Mouse (Mus musculus) ES-CJ7 (cell line): Measurements from ENCODE around the gene Tmem127.
"Not testable (repeated sequence)": the region's sequence is repeated elsewhere in the genome, so short reads cannot be mapped to it uniquely, and the experiment has no call there.

Experiments used
- DNase-seq: peaks from one replicate; pipeline ENCODE4 v3.0.0; 2011; ENCODE audit warnings: low read depth, low spot score

The Tmem127 gene

GRCm38 (mm10) chr2:127247592-127248333, at the start of gene Tmem127, which contains the start of gene Ciao1:
TSS of gene Tmem127 (plus strand) at chr2:127247908.
TSS of gene Ciao1 (minus strand) at chr2:127247816.
- DNase-seq = peak; percentile 99

GRCm38 (mm10) chr2:127204932-127205331, 42.8 kb upstream of the Tmem127 start:
- peak; percentile 58 for DNase-seq

GRCm38 (mm10) chr2:127205936-127206335, 41.8 kb upstream of the Tmem127 start:
- not testable (repeated sequence) for DNase-seq

- DNase-seq = no peak
Observed at GRCm38 (mm10) chr2:127206916-127207315, 40.8 kb upstream of the Tmem127 start.

GRCm38 (mm10) chr2:127207547-127208451, 39.9 kb upstream of the Tmem127 start, which contains the start of the genes 1810024B03Rik and Snrnp200:
TSS of gene 1810024B03Rik (minus strand) at chr2:127208280.
TSS of gene Snrnp200 (plus strand) at chr2:127208386.
- DNase-seq = peak; percentile 99

GRCm38 (mm10) chr2:127208452-127208769, 39.3 kb upstream of the Tmem127 start:
- DNase-seq = no peak

- DNase-seq = no peak
Observed at GRCm38 (mm10) chr2:127210701-127211100, 37.0 kb upstream of the Tmem127 start.

GRCm38 (mm10) chr2:127217746-127218145, 30.0 kb upstream of the Tmem127 start:
- DNase-seq = no peak

GRCm38 (mm10) chr2:127225261-127225660, 22.4 kb upstream of the Tmem127 start:
- peak; percentile 49 for DNase-seq

GRCm38 (mm10) chr2:127237897-127238610, 9.7 kb upstream of the Tmem127 start:
- no peak for DNase-seq

- DNase-seq = no peak
Observed at GRCm38 (mm10) chr2:127240065-127240464, 7.6 kb upstream of the Tmem127 start.

GRCm38 (mm10) chr2:127248334-127249004, 761 bp downstream of the Tmem127 start:
- DNase-seq = peak; percentile 19

- no peak for DNase-seq
Observed at GRCm38 (mm10) chr2:127250291-127251008, 2.7 kb downstream of the Tmem127 start.

- DNase-seq = no peak
Observed at GRCm38 (mm10) chr2:127251457-127251856, 3.7 kb downstream of the Tmem127 start.

- peak; percentile 22 for DNase-seq
Observed at GRCm38 (mm10) chr2:127251880-127252527, 4.3 kb downstream of the Tmem127 start.

GRCm38 (mm10) chr2:127252787-127253186, 5.1 kb downstream of the Tmem127 start:
- no peak for DNase-seq

- no peak for DNase-seq
Observed at GRCm38 (mm10) chr2:127254604-127255134, 7.0 kb downstream of the Tmem127 start.

- DNase-seq = peak; percentile 51
Observed at GRCm38 (mm10) chr2:127255294-127255693, 7.6 kb downstream of the Tmem127 start.

GRCm38 (mm10) chr2:127259340-127259739, 11.6 kb downstream of the Tmem127 start:
- DNase-seq = no peak

- no peak for DNase-seq
Observed at GRCm38 (mm10) chr2:127262480-127262879, 14.8 kb downstream of the Tmem127 start.
